Mouse (Mus musculus) layer of hippocampus, adult 11-12 months (tissue): ENCODE data around the gene Whamm.

Experiments used
- DNase-seq: peaks from one replicate; pipeline ENCODE4 v3.0.0; 2022; ENCODE audit warnings: low spot score

The Whamm gene

DNA sequence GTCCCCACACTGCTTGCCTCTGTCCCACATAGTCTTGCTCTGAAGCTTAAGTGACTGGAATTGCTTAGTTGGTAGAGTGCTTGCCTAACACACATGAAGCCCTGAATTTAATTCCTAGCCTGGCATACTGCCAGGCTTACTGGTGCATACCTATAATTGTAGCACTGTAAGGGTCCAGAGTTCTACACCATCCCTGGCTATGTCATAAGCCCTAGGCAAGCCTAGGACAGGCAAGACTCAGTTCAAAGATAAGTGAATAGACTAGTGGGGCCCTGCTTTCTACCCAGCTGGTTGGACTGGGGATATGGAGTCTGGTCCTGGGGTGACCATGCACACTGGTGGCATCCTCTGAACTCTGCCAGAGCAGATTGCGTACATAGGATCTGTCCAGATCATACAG, 26.6 kb downstream of the Whamm start:
- no peak for DNase-seq

DNA sequence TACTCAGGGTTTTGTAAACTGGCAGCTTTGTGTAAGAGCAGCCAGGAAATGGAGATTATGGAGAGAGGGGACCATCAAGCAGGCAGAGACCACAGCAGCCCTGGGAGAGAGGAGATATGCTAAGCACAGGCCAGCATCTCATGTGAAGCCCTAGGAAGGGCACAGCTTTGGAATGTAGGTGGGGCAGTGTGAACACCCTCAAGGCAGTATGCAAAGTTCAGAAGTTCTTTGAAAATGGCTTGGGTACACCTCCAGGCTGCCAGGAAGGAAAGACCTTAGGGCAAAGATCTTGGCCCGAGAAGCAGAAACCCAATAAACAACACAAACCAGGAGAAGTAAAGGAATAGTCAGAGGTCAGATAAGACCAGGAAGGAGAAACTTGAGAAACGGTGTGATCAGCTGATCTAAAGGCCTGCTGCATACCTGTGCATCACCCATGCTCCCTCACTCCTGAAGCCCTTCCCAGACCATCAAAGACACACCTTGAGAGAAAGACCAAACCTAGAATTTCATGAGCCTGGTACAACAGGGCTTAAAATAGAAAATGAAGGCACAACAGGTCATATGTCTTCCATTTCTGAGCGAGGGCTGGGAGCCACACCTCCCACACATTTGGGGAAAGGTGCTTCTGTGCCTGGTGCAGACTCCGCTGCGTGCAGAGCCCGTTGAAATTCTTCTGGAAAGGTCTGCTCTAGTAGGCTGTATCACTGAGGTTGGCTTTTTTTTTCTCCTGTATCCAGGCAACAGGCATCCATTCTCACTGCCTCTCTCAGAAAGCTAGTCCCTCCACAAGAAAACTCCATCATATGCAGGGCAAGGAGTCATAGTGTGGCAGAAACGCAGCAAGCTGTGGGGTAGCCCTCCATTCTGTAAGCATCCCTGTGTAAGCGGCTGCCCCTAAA, 28.6 kb downstream of the Whamm start:
- DNase-seq: peak; percentile 18

DNA sequence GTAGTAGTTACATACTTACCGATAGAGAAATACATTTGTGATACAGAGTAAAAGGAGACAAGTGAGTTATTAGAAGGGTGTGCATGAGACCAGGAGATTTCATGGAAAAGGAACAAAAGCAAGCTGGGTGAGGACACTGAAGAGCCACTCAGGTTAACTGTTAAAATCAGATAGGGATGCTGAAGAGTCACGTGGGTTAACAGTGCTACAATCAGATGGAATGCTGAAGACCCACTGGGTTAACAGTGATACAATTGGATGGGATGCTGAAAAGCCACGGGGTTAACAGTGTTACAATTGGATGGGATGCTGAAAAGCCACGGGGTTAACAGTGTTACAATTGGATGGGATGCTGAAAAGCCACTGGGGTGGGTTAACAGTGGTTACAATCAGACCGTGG, 33.9 kb downstream of the Whamm start:
- DNase-seq: no peak

DNA sequence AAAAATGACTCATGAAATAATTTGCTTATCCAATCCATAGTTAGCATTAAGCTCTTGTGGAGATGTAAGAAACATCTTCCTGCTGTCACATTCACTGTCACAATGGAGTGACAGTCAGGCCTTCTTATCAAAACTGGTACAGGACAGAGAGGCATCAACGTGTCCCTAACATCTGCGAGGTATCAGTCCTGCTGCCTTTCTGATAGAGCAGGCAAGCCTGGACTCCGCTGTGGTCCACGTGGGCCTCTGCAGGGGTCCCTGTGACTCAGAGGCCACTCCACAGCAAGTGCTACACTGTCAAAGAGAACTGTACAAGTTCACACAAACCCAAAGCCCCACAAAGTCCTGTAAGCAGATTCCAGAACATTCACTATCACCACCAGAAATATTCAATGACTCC, 34.4 kb downstream of the Whamm start:
- no peak for DNase-seq

DNA sequence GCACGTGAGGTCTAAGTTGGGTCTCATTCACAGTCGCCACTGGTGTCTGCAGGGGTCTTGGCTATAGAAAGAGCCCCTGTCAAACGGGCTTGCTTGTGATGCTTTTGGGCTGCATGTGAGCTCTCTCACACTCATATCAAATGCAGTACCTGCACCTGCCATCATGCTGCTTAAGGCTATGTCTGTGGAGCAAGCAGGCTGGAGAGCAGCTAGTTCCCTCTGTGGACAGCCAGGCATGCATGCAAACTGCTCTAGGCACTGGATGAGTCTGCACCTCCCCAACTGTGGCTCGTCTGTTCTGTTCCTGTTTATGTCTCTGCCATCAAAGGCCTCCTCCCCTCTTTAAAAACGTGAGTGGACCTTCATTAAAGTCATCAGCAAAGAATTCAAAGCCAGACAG, 35.4 kb downstream of the Whamm start:
- DNase-seq: no peak

DNA sequence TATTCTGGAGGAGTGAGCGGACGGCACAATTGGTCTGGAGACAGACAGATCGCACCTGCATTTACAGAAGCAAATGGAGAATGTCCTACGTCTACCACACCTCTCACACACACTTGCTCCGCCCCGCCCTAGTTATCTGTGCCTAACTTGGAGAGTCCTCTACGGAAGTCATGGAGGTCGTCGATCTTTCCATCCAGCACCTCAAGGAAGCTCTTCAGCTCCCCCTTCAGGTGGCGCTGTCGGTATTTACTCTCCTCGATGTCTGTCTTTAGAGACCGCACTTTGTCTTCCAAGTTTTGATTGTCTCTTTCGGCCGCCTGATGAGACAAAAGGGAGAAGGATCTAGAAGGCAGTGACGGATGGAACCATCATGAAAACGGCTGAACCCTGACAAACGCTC, 39.1 kb downstream of the Whamm start:
- DNase-seq: peak; percentile 21

DNA sequence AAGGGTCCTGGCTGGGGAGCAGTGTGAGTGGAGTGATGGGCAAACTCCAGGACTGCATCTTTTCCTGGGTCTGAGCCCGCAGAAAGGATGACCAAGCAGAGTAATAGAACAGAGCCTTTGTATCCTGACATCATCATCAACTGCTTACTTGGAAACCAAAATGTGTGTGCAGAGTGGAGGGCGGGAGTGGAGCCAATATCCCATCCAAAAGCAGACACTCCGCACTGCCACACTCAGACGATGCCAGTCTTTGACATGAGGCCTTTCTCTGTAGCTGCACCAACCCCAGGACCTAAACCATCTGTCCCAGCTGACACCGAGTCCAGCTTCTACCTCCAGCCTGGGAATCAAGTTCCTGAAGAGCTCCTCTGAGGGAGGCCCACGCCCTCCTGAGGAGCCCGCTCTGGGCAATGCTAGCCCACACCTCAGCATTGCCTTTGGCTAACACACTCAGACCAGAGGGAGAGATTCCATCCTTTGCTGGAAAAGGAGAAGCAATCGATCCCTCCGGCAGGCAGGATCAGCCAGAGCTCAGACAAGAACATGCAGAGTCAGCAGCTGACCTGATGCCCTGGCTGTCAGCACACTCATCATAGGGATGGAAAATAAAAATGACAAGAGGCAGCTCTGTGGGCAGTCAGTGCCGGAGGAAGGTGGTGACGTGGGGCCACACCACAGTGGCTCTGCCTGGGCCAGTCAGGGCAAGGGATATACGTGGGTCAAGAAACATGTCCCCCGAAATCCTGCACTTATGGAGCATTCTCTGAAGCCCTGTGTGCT, 42.0 kb downstream of the Whamm start:
- DNase-seq: no peak

DNA sequence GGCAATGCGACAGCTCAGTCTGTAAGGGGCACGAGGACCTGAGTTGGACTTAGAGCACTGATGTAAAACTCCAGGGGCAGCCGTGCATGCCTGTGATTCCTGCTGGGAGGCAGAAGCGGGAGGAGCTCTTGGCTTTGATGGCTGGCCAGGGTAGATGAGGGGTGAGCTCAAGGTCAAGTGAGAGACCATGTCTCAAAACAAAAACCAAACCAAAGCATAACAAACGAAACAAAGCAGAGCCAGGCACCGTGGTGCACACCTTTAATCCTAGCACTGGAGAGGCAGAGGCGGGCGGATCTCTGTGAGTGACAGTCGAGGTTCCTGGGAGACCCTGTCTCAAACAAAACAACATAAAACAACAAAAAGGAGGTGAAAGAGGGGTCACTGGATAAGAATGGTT, 44.0 kb downstream of the Whamm start:
- no peak for DNase-seq

DNA sequence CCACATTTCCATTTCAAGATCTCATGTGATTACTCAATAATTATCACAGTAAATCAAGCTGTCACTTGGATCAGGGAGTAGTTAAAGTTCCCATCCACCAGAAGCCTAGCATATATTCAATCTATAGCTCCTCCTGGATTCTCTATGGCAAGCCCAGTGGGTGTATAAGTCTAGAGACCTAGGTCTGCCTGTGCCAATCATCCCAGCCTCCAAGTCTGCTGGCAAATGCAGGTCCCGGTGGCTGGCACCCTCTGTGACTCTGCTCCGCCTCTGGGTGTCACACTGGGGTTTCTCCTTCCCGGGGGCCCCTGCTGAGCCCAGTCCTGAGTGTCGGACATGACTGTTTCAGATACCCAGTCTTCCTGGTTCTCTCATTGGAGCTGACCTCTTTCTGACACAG, 51.7 kb downstream of the Whamm start:
- no peak for DNase-seq

DNA sequence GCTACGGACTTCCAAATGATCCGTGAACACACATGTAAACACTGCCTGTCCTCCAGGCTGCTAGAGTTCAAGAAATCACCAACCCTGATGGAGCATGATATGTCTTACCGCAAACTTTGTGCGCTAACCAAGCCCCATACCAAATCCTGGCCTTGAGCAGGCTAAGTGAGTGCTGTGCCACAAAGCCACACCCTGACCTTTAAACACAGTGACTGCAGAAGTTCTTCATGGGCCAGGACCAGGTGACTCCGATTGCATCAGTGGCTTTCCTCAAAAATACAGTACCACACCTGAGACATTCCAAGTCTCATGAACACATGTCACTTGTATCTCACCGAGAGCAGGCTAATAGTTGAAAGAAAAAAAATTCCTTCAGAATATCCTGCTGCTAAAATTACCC, 52.7 kb downstream of the Whamm start:
- DNase-seq: no peak

DNA sequence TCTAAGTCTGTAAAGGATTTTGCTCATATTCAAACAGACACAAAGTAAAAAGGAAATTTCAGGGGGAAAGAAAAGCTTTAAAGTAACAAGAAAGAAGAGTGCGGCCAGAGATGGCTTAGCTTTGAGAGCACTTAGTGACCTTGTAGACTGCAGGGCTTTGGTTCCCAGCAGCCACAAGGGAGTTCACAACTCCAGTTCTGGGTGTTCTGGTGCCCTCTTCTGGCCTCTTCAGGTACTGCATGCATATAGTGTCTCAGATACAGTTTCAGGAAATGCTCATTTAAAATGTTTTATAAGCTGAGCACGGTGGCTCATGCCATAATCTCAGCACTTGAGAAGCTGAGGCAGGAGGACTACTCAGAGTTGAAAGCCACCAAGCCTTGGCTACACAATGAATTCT, 55.4 kb downstream of the Whamm start:
- peak; percentile 23 for DNase-seq

DNA sequence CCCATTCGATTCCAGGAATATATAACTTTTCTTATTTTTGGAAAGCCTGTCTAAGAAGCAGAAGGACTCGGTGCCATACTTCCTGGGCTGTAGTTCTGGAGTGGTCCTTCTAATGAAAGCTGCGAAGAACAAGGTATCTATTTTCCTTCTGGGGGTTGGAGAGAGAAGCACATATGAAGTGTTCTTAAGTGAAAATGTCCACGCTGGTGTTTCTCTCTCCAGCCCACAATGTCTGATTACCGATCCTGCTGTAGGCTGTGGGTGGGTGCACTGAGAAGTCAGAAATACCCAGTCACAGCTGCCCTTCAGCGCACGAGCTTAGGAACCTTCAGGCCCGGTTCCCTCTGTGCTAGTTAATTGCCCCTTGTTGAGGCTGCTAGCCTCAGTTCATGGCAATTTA, 60.2 kb downstream of the Whamm start:
- DNase-seq: no peak

DNA sequence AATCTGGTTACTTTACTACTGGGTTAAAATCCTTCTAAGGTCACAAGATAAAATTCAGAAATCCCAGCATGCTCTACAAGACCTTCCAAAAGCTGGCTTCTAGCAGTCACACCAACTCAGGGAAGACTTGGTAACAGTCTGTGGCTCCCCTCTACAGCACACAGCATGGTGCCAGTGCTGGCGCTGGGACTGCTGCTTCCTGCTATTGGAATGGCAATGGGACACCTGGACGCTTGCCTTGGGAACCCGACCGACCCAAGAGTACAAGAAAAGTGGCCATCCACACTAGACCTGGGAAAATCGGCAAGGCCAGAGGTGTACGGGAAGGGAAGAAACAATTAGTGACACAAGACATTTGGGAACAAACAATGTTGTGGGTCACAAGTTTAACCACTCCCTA, 61.5 kb downstream of the Whamm start:
- DNase-seq: no peak

DNA sequence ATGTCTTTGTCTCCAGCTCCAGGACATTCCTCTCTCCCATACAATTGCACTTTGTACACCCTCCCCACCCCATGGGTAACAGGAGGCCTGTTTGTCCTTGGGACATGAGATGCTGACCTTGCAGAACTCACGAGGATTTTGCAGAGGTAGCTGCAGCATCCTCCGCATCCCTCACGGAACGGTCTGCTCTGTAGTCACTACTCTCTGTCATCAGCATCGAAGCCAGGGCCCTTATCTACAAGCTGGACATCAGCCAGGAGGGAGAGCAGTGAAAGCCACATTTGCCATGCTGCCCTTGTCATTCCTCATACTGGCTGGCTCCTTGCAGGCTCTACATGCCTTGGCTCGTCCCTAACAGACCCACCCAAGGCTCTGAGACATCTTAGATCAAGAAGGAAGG, 70.0 kb downstream of the Whamm start:
- no peak for DNase-seq

DNA sequence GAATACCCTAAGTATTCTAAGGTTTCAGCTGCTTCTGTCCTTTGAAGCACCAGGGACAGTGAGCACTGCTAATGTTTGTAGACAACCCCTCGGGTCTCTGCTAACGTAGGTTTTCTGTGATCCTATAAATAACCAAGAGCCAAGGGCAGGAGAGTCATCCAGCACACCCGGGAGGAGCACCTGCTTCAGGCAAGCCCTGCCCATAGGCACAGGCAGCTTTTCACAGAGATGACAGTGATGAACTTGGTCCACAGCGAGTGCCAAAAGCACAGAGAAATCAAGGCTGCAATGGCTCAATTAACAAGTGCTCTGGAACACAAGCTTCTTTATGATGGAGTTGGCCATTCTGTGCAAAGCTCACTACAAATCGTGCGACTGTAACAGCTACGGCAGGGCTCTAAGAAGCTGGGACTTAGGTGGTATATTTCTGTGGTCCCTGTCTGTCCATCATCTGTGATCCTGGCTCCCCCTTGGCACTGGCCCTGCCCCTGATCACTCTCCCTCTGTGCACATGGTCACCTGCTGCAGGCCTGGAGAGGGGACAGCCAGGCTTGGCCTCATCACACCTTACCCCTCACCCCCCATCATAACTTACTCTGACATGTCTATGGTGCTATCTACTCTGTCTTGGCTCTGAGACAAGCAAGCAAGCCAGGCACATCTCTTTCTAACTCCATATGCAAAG, 73.6 kb downstream of the Whamm start:
- no peak for DNase-seq
